Mouse (Mus musculus) neural tube, embryonic 15.5 days (tissue): ENCODE measurements at regions not wholly inside any gene's neighbourhood (a gene's known extent, or its start where the extent isn't known, plus 50 kb on each side); places are given as distances from the start of the nearest gene placed in this dataset.
A peak's percentile ranks its signal among the peaks of the same experiment; 100 is the strongest.
"Not testable (repeated sequence)": the region's sequence is repeated elsewhere in the genome, so short reads cannot be mapped to it uniquely, and the experiment has no call there.

ENCODE experiments used
- ATAC-seq: fragments of 200-750 bp; cut with Nextera tagmentation; 2 replicates; pipeline ENCODE4 v1.8.0; 2017; ENCODE audit warnings: mild to moderate bottlenecking, moderate TSS enrichment, moderate library complexity; ENCODE audit not compliant: low FRiP score
- H3K27ac ChIP-seq: fragments of 300-500 bp; sonication (generic); replicated peaks from 2 replicates; pipeline ENCODE4 v1.5.1; 2015; ENCODE audit warnings: mild to moderate bottlenecking, inconsistent platforms
- H3K27me3 ChIP-seq: fragments of 300-500 bp; sonication (generic); replicated peaks from 2 replicates; pipeline ENCODE4 v1.6.1; 2015; ENCODE audit warnings: inconsistent platforms
- H3K36me3 ChIP-seq: fragments of 300-500 bp; sonication (generic); 2 replicates; pipeline ENCODE4 v1.6.1; 2015; ENCODE audit warnings: inconsistent platforms
- H3K4me1 ChIP-seq: fragments of 300-500 bp; sonication (generic); 2 replicates; pipeline ENCODE4 v1.6.1; 2015; ENCODE audit warnings: inconsistent platforms
- H3K4me2 ChIP-seq: fragments of 300-500 bp; sonication (generic); 2 replicates; pipeline ENCODE4 v1.6.1; 2015; ENCODE audit warnings: inconsistent platforms, mild to moderate bottlenecking, moderate library complexity
- H3K4me3 ChIP-seq: fragments of 300-500 bp; sonication (generic); replicated peaks from 2 replicates; pipeline ENCODE4 v1.5.1; 2015; ENCODE audit warnings: mild to moderate bottlenecking, inconsistent platforms
- H3K9ac ChIP-seq: fragments of 300-500 bp; sonication (generic); replicated peaks from 2 replicates; pipeline ENCODE4 v1.6.1; 2015; ENCODE audit warnings: mild to moderate bottlenecking, inconsistent platforms
- H3K9me3 ChIP-seq: fragments of 300-500 bp; sonication (generic); replicated peaks from 2 replicates; pipeline ENCODE4 v1.6.1; 2016; ENCODE audit warnings: inconsistent platforms
- WGBS: fragments of 180-500 bp; shearing (Covaris S2); methylation state at CpG from one replicate; pipeline ENCODE4 v1.1.7; 2015; ENCODE audit warnings: mixed read lengths; 5-methylcytosine and 5-hydroxymethylcytosine counted together

- H3K4me3 ChIP-seq, result no peak overlapping the region
- H3K27me3 ChIP-seq, result no peaks in the 10 kb centered on the region
- no peak overlapping the region for H3K27ac ChIP-seq
- 48% methylated on average over 5 of the region's 5 CpGs for WGBS
- H3K4me1 ChIP-seq, result no peaks in the 10 kb centered on the region
- H3K36me3 ChIP-seq, result no peaks in the 10 kb centered on the region
- ATAC-seq, result no peak
- no peak overlapping the region for H3K9ac ChIP-seq
- H3K9me3 ChIP-seq, result no peaks in the 10 kb centered on the region
- H3K4me2 ChIP-seq, result no peak overlapping the region
Observed at GRCm38 (mm10) chr11:27105920-27106319, 512.1 kb upstream of the Vrk2 start.

- Histone ChIP-seq H3K9me3 (no peaks in the 10 kb centered on the region), H3K4me1 (no peaks in the 10 kb centered on the region), H3K4me3 (no peak overlapping the region), H3K27ac (no peak overlapping the region), H3K4me2 (no peak overlapping the region), H3K27me3 (no peaks in the 10 kb centered on the region), H3K36me3 (no peaks in the 10 kb centered on the region), H3K9ac (no peak overlapping the region)
- ATAC-seq, result no peak
Observed at GRCm38 (mm10) chr11:27102906-27103305, 509.1 kb upstream of the Vrk2 start.

- no peak overlapping the region for H3K9ac ChIP-seq
- no peak for ATAC-seq
- no peaks in the 10 kb centered on the region for H3K9me3 ChIP-seq
- H3K4me2 ChIP-seq, result no peak overlapping the region
- H3K36me3 ChIP-seq, result no peaks in the 10 kb centered on the region
- H3K27ac ChIP-seq, result no peak overlapping the region
- no peaks in the 10 kb centered on the region for H3K27me3 ChIP-seq
- H3K4me1 ChIP-seq, result no peaks in the 10 kb centered on the region
- H3K4me3 ChIP-seq, result no peak overlapping the region
- 99% methylated on average over 2 of the region's 2 CpGs for WGBS
Observed at GRCm38 (mm10) chr11:27102045-27102444, 508.2 kb upstream of the Vrk2 start.

- H3K27ac ChIP-seq, result no peak overlapping the region
- H3K4me1 ChIP-seq, result no peaks in the 10 kb centered on the region
- H3K27me3 ChIP-seq, result no peaks in the 10 kb centered on the region
- no peak for ATAC-seq
- no peaks in the 10 kb centered on the region for H3K9me3 ChIP-seq
- no peak overlapping the region for H3K4me3 ChIP-seq
- H3K4me2 ChIP-seq, result no peak overlapping the region
- no peak overlapping the region for H3K9ac ChIP-seq
- H3K36me3 ChIP-seq, result no peaks in the 10 kb centered on the region
Observed at GRCm38 (mm10) chr11:27096615-27097014, 502.8 kb upstream of the Vrk2 start.

- not testable (repeated sequence) for H3K9ac ChIP-seq, H3K27ac ChIP-seq, H3K4me1 ChIP-seq, H3K27me3 ChIP-seq, H3K4me2 ChIP-seq, H3K36me3 ChIP-seq, H3K4me3 ChIP-seq, ATAC-seq, H3K9me3 ChIP-seq
Observed at GRCm38 (mm10) chr11:27095460-27095859, 501.7 kb upstream of the Vrk2 start.

GRCm38 (mm10) chr11:27086516-27086915, 492.7 kb upstream of the Vrk2 start:
- WGBS, result 85% methylated on average over 1 of the region's 1 CpGs
- no peak overlapping the region for H3K4me3 ChIP-seq
- H3K36me3 ChIP-seq, result no peaks in the 10 kb centered on the region
- H3K4me2 ChIP-seq, result no peak overlapping the region
- H3K27ac ChIP-seq, result no peak overlapping the region
- no peaks in the 10 kb centered on the region for H3K27me3 ChIP-seq
- no peak overlapping the region for H3K9ac ChIP-seq
- no peaks in the 10 kb centered on the region for H3K4me1 ChIP-seq
- no peak for ATAC-seq
- no peaks in the 10 kb centered on the region for H3K9me3 ChIP-seq

GRCm38 (mm10) chr11:27081188-27081587, 487.4 kb upstream of the Vrk2 start:
- H3K27me3 ChIP-seq, result no peaks in the 10 kb centered on the region
- no peaks in the 10 kb centered on the region for H3K4me1 ChIP-seq
- no peak overlapping the region for H3K9ac ChIP-seq
- ATAC-seq, result no peak
- H3K9me3 ChIP-seq, result no peaks in the 10 kb centered on the region
- no peak overlapping the region for H3K4me2 ChIP-seq
- no peak overlapping the region for H3K4me3 ChIP-seq
- H3K36me3 ChIP-seq, result no peaks in the 10 kb centered on the region
- no peak overlapping the region for H3K27ac ChIP-seq

GRCm38 (mm10) chr11:27070381-27070780, 476.6 kb upstream of the Vrk2 start:
- Histone ChIP-seq H3K4me1 (no peaks in the 10 kb centered on the region), H3K4me2 (no peak overlapping the region), H3K9me3 (no peaks in the 10 kb centered on the region), H3K9ac (no peak overlapping the region), H3K36me3 (no peaks in the 10 kb centered on the region), H3K27ac (no peak overlapping the region), H3K4me3 (no peak overlapping the region), H3K27me3 (no peaks in the 10 kb centered on the region)
- no peak for ATAC-seq

- 88% methylated on average over 1 of the region's 1 CpGs for WGBS
- Histone ChIP-seq H3K4me1 (no peaks in the 10 kb centered on the region), H3K9me3 (no peaks in the 10 kb centered on the region), H3K9ac (no peak overlapping the region), H3K27me3 (no peaks in the 10 kb centered on the region), H3K4me3 (no peak overlapping the region), H3K36me3 (no peaks in the 10 kb centered on the region), H3K27ac (no peak overlapping the region), H3K4me2 (no peak overlapping the region)
- ATAC-seq, result no peak
Observed at GRCm38 (mm10) chr11:27027243-27027852, 433.5 kb upstream of the Vrk2 start.

- no peaks in the 10 kb centered on the region for H3K36me3 ChIP-seq
- no peak for ATAC-seq
- WGBS, result 84% methylated on average over 2 of the region's 2 CpGs
- no peak overlapping the region for H3K4me2 ChIP-seq
- H3K27ac ChIP-seq, result no peak overlapping the region
- no peaks in the 10 kb centered on the region for H3K27me3 ChIP-seq
- no peaks in the 10 kb centered on the region for H3K9me3 ChIP-seq
- no peak overlapping the region for H3K9ac ChIP-seq
- H3K4me3 ChIP-seq, result no peak overlapping the region
- no peaks in the 10 kb centered on the region for H3K4me1 ChIP-seq
Observed at GRCm38 (mm10) chr11:27025500-27025899, 431.7 kb upstream of the Vrk2 start.

GRCm38 (mm10) chr11:26996292-26997099, 402.7 kb upstream of the Vrk2 start:
- H3K4me3 ChIP-seq, result no peak overlapping the region
- no peaks in the 10 kb centered on the region for H3K27me3 ChIP-seq
- no peak overlapping the region for H3K4me2 ChIP-seq
- H3K9me3 ChIP-seq, result no peaks in the 10 kb centered on the region
- peaks cover 3% of the 10 kb centered on the region; the same call in 1 of the 2 replicates for H3K4me1 ChIP-seq
- no peak overlapping the region for H3K9ac ChIP-seq
- 23% methylated on average over 3 of the region's 3 CpGs for WGBS
- ATAC-seq, result peak; percentile 81
- H3K36me3 ChIP-seq, result no peaks in the 10 kb centered on the region
- H3K27ac ChIP-seq, result 0 out of 2 replicates have a peak overlapping the region, but pooled peaks have one; percentile 9

- peak; percentile 57; the same call in 1 of the 2 replicates for ATAC-seq
- Histone ChIP-seq H3K4me3 (no peak overlapping the region), H3K9me3 (no peaks in the 10 kb centered on the region), H3K27me3 (no peaks in the 10 kb centered on the region), H3K4me1 (peaks cover 4% of the 10 kb centered on the region; the same call in 1 of the 2 replicates), H3K9ac (no peak overlapping the region), H3K27ac (0 out of 2 replicates have a peak overlapping the region, but pooled peaks have one; percentile 13), H3K4me2 (peak overlapping the region; percentile 42), H3K36me3 (no peaks in the 10 kb centered on the region)
- 25% methylated on average over 7 of the region's 7 CpGs for WGBS
Observed at GRCm38 (mm10) chr11:26981216-26981615, 387.4 kb upstream of the Vrk2 start.
